Mouse (Mus musculus): ENCODE results near the gene Necap1. TPM values are rescaled to one million over a fixed set of nuclear protein-coding genes. Genes with fewer than 3 reads are reported as not detected.

Necap1 gene
- total and polyA plus RNA-seq, 3 experiments, result 11.9 to 19.1 TPM; not detected in 1

- peak; percentile 92; the same call in 1 of the 2 replicates for TF ChIP-seq SIN3A (IDR thresholded peaks at IDR 0.05; ENCODE audit: low read length)
These were observed 48.1 kb upstream of the Necap1 start (continued) for GRCm38 (mm10) chr6:122825923-122826742.

- H3K4me1 ChIP-seq (ENCODE audit: control insufficient read depth in 1 of 2, insufficient read depth in 2 of 2, low read length in 2 of 2), result peaks cover 4 to 14% of the 10 kb centered on the region in 2 experiments
- TF ChIP-seq ELF1 (IDR thresholded peaks at IDR 0.05; ENCODE audit: low read depth, low read length) (0 out of 2 replicates have a peak, but pooled peaks have one; percentile 16), ZNF384 (IDR thresholded peaks at IDR 0.05; ENCODE audit: low read depth, low read length) (no peak; the same call in 1 of the 2 replicates), TAL1 (IDR thresholded peaks at IDR 0.05; ENCODE audit: low read length) (no peak), RAD21 (IDR thresholded peaks at IDR 0.05; ENCODE audit: low read depth, low read length) (peak; percentile 7; the same call in 1 of the 2 replicates), SIN3A (IDR thresholded peaks at IDR 0.05; ENCODE audit: low read length) (peak; percentile 37; the same call in 1 of the 2 replicates), POLR2A (IDR thresholded peaks at IDR 0.05; ENCODE audit: control insufficient read depth in 1 of 2, insufficient read depth in 1 of 2, low read depth in 1 of 2, low read length in 2 of 2, poor library complexity in 1 of 2) (no peak), NELFE (IDR thresholded peaks at IDR 0.05; ENCODE audit: low read depth, low read length) (no peak), KAT2A (conservative IDR thresholded peaks at IDR 0.05; ENCODE audit: low read depth, low read length) (no peak), HCFC1 (IDR thresholded peaks at IDR 0.05; ENCODE audit: low read depth, low read length) (no peak), CHD2 (IDR thresholded peaks at IDR 0.05; ENCODE audit: low read length) (no peak), MAZ (IDR thresholded peaks at IDR 0.05; ENCODE audit: low read depth, low read length) (no peak), MYC (IDR thresholded peaks at IDR 0.05; ENCODE audit: low read depth, low read length) (no peak), ZC3H11A (IDR thresholded peaks at IDR 0.05; ENCODE audit: low read depth, low read length) (no peak), UBTF (IDR thresholded peaks at IDR 0.05; ENCODE audit: borderline replicate concordance, insufficient read depth, low read depth, low read length) (no peak), JUND (IDR thresholded peaks at IDR 0.05; ENCODE audit: low read depth, low read length) (no peak), USF1 (IDR thresholded peaks at IDR 0.05; ENCODE audit: low read depth, low read length) (no peak), TCF12 (IDR thresholded peaks at IDR 0.05; ENCODE audit: low read depth, low read length) (no peak), MAX (IDR thresholded peaks at IDR 0.05; ENCODE audit: low read length) (no peak), CTCF (IDR thresholded peaks at IDR 0.05 in 2 of 3, conservative IDR thresholded peaks at IDR 0.05 in 1 of 3; ENCODE audit: control insufficient read depth in 1 of 3, insufficient read depth in 1 of 3, low read depth in 2 of 3, low read length in 3 of 3, poor library complexity in 1 of 3, severe bottlenecking in 1 of 3) (peak; percentile 58 to 77 (median 68)), SMC3 (IDR thresholded peaks at IDR 0.05; ENCODE audit: low read depth, low read length) (peak; percentile 41), ZMIZ1 (IDR thresholded peaks at IDR 0.05; ENCODE audit: low read depth, low read length) (no peak), MYB (IDR thresholded peaks at IDR 0.05; ENCODE audit: low read depth, low read length) (no peak), GABPA (IDR thresholded peaks at IDR 0.05; ENCODE audit: low read depth, low read length) (no peak)
- no peaks in the 10 kb centered on the region for H3K9me3 ChIP-seq (replicated peaks; ENCODE audit: insufficient read depth, low read length)
- no peaks in the 10 kb centered on the region for H3K27me3 ChIP-seq (ENCODE audit: control insufficient read depth in 1 of 2, insufficient read depth in 2 of 2, low read length in 2 of 2)
- peak; percentile 55 for DNase-seq (ENCODE audit: low read depth, low spot score)
- no peak overlapping the region for H3K9ac ChIP-seq (ENCODE audit: control insufficient read depth, low read depth, low read length, poor library complexity, severe bottlenecking)
- no peak overlapping the region for H3K4me3 ChIP-seq (ENCODE audit: control insufficient read depth in 1 of 2, insufficient read depth in 1 of 2, low read depth in 2 of 2, low read length in 2 of 2)
- H3K79me2 ChIP-seq (ENCODE audit: control insufficient read depth, insufficient read depth, low read length, poor library complexity), result peaks cover 3% of the 10 kb centered on the region
- no peak overlapping the region for H3K27ac ChIP-seq (ENCODE audit: control insufficient read depth, low read depth, low read length)
- H3K36me3 ChIP-seq (ENCODE audit: control insufficient read depth in 1 of 2, insufficient read depth in 2 of 2, low read length in 2 of 2), result peaks cover 0 to 13% of the 10 kb centered on the region in 2 experiments; a peak in 3 of 4 replicates
These were observed 46.2 kb upstream of the Necap1 start for GRCm38 (mm10) chr6:122828086-122828485.
